Mouse (Mus musculus): ENCODE data around the gene Rin1.
"Not testable (repeated sequence)": the region's sequence is repeated elsewhere in the genome, so short reads cannot be mapped to it uniquely, and the experiment has no call there.

The Rin1 gene

GRCm38 (mm10) chr19:5050047-5050905 lies at the start of gene Rin1:
Gene Rin1, plus strand, starts transcription at chr19:5050481.
- in situ Hi-C loops (cut with MboI, MseI), result no loop called here

DNA sequence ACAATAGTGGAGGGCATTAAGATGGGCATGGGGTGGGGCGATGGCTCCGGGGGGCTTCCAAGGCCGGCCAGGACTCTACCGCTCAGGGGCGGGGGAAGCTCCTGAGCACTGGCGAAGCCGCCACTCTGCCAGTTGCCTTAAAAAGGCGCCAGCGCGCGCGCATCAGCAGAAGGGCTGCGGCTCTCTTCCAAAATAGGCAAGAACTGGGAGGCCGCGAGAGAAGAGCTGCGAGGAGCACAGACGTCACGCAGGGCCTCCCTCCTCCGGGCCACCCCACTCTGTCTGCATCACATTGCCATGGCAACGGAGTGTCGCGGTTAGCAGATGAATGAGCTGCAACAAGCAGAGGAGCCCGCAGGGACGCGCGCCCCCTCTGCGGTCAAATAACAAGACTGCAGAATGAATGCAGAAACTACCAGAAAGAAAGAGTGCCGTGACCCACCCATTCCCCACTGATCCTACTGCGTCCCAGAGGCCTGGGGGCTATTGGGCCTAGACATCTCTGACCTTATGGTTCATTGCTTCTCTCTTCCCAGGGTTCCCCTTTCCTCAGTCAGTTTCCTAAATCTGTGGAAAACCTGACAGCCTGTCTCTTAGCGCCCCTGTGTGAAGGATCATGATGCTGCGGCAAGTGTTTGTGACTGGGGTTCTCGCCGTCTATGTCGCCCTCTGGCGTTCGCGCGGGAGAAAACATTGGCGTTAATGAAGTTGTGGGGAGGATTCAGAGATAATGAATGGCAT lies 48.4 kb upstream of the Rin1 start:
- in situ Hi-C loops (cut with MboI, MseI), result no loop called here

- in situ Hi-C loops (cut with MboI, MseI), result not testable (repeated sequence)
Observed at GRCm38 (mm10) chr19:5003644-5004043, 46.6 kb upstream of the Rin1 start.

GRCm38 (mm10) chr19:5004925-5005324 lies 45.4 kb upstream of the Rin1 start:
- in situ Hi-C loops (cut with MboI, MseI), result no loop called here

- in situ Hi-C loops (cut with MboI, MseI), result loop anchor here in 1 of 2 experiments (5.0 kb wide), 1 partner anchor 36 kb away; no protein-coding TSS in a partner anchor
Observed at GRCm38 (mm10) chr19:5013138-5013537, 37.1 kb upstream of the Rin1 start.

- in situ Hi-C loops (cut with MboI, MseI), result loop anchor here in 1 of 2 experiments (5.0 kb wide), 1 partner anchor 38 kb away; no protein-coding TSS in a partner anchor
Observed at GRCm38 (mm10) chr19:5014961-5015398, 35.3 kb upstream of the Rin1 start.

DNA sequence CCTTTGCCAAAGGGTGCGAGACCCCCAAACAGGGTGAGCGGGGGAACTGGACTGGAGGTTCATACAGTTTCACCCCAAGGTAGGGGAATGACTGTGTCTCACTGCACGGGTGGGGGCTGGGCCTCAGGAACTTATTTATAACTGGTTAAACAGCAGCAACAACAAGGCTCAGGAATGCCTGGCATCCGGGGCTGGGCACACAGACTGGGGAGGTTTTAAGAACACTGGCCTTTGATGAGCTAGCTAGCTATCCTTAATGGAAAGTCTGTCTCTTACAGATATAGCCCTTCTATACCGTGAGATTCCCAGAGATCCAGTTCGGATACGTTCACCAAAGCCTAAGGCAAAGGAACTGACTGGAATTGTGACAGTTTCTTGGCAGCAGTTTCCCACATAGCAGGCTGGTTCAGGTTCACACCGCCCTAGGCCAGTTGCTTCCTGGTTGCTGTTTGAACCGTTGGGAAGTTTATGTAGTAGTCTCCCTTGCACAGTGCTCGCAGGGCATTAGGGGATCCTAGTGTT lies 34.0 kb upstream of the Rin1 start:
- in situ Hi-C loops (cut with MboI, MseI), result no loop called here

DNA sequence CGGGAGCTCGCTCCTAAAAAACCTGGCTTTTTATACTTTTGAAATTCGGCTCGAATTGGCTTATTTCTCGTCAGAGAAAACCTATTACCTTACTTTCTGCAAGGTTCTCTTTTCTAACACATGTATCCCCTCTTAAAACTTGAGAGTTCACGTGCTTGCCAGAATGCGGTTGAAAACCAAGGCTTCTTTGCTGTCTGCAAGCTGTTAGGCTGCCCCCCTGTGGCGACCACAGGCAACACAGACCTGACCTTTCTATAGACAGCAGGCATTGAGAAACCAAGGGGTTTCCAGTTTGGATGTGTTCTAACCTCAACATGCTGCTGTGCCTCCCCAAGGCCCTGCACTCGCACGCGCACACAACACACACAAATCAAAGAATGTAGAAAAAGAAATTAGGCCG lies 33.5 kb upstream of the Rin1 start:
- in situ Hi-C loops (cut with MboI, MseI), result no loop called here

DNA sequence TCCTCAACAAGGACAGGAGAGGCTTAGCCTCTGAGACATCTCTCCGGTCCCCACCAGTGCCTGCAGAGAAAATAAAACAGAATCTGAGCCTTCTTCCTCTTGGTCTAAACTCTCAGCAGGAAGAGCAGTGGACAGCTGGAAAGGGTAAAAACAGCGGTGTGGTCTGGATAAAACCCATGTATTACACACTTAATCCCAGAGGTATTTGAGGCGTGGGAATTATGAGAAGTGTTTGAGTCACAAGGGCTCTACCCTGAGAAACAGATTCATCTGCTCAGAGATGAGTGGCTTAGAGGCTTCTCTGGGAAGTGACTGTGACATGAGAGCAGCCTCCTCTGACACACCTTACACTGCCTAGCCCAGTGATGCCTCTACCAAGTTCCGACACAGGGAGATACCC lies 32.7 kb upstream of the Rin1 start:
- in situ Hi-C loops (cut with MboI, MseI), result no loop called here

GRCm38 (mm10) chr19:5018191-5018590 lies 32.1 kb upstream of the Rin1 start:
- in situ Hi-C loops (cut with MboI, MseI), result no loop called here

GRCm38 (mm10) chr19:5021416-5021815 lies 28.9 kb upstream of the Rin1 start:
- in situ Hi-C loops (cut with MboI, MseI), result loop anchor here in 1 of 2 experiments (10.0 kb wide), 1 partner anchor 1803 kb away; no protein-coding TSS in a partner anchor

GRCm38 (mm10) chr19:5023621-5024479 lies 26.4 kb upstream of the Rin1 start, which contains the start of gene Slc29a2:
Gene Slc29a2, plus strand, starts transcription at chr19:5023860.
- in situ Hi-C loops (cut with MboI, MseI), result loop anchor here in 1 of 2 experiments (10.0 kb wide), 1 partner anchor 1801 kb away; no protein-coding TSS in a partner anchor

DNA sequence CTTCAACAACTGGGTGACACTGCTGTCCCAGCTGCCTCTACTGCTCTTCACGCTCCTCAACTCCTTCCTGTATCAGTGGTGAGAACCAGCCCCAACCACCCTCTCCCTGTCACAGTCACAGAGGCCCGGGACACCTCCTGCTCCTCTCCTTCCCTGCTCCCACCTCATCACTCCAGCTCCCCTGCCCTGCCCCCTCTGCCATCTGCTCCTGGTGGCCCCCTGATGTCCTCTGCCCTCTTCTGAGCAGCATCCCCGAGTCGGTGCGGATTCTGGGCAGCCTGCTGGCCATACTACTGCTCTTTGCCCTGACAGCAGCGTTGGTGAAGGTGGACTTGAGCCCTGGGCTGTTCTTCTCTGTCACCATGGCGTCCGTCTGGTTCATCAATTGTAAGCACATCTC lies 24.2 kb upstream of the Rin1 start:
- in situ Hi-C loops (cut with MboI, MseI), result loop anchor here in 1 of 2 experiments (10.0 kb wide), 1 partner anchor 1799 kb away; no protein-coding TSS in a partner anchor

GRCm38 (mm10) chr19:5032686-5033085 lies 17.6 kb upstream of the Rin1 start:
- in situ Hi-C loops (cut with MboI, MseI), result no loop called here

DNA sequence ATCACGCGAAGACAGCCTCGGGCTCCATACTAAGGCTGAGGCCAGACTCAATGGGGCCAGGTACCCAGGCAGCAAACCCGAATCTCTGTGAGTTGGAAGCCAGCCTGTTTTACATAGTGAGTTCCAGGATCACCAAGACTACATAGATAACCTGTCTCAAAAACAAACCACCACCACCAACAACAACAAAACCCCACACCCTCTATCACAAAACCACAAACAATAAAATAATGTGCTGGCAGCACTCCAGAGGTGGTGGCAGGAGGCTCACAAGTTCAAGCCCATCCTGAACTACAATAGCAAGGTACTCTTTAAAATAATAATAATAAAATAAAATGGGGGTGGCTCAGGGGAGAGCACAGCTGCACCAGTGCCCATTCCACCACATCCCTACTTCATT lies 13.7 kb upstream of the Rin1 start:
- in situ Hi-C loops (cut with MboI, MseI), result no loop called here

DNA sequence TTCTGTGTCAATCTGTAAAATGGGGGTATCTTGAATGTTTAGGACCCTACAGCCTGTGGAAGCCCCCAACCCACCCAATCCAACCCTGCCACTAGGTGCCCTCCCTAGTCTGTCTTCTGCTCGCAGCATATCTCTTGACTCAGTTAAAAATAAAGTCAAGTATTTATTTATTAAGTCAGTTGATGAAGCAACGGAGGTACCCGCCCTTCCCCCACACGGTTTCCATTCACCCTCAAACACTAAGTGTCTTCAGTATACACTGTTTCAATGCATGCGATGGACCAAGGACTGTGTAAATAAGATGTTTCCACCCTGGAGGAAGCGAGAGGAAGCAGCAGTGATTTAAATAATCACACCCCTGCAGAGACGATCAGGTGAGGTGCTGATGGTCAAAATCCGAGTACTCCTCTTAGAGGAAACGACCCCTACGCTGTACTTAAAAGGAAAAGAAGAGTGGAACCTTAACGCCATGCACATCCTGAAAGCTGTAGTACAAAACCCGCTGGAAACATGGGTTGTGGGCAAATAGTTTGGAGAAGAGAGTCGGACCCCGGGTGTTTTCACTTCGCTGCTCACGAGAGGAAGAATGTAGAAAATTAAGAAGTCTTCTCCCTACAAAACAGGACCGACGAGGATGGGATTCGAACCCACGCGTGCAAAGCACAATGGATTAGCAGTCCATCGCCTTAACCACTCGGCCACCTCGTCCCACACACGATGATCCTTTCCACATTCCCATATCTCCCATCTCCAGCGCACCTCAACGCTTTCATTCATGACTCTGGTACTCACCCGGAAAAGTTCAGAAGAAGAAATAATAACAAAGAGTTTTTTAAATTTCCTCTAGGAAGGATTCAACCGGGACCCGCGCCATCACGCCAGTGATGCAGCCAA lies 12.4 kb upstream of the Rin1 start:
- in situ Hi-C loops (cut with MboI, MseI), result no loop called here

- in situ Hi-C loops (cut with MboI, MseI), result no loop called here
Observed at GRCm38 (mm10) chr19:5038709-5039156, 11.5 kb upstream of the Rin1 start, which contains the start of the genes B4gat1 and AC124502.3. Gene B4gat1, plus strand, starts transcription at chr19:5038826. Gene AC124502.3, plus strand, starts transcription at chr19:5038891.

GRCm38 (mm10) chr19:5039301-5040114 lies 10.8 kb upstream of the Rin1 start:
- in situ Hi-C loops (cut with MboI, MseI), result no loop called here
